Mouse (Mus musculus) limb, embryonic 13.5 days (tissue): ENCODE results near the gene Lrp11. TPM values are rescaled to one million over a fixed set of nuclear protein-coding genes. Genes with fewer than 3 reads are reported as not detected.
"Not testable (repeated sequence)": the region's sequence is repeated elsewhere in the genome, so short reads cannot be mapped to it uniquely, and the experiment has no call there.

Experiments
- ATAC-seq: fragments of 200-750 bp; cut with Nextera tagmentation; 2 replicates; pipeline ENCODE4 v1.8.0; 2017; ENCODE audit warnings: low read depth, moderate number of reproducible peaks, moderate TSS enrichment; ENCODE audit not compliant: low FRiP score
- H3K27ac ChIP-seq: fragments of 300-500 bp; sonication (generic); 2 replicates; pipeline ENCODE4 v1.5.1; 2015; ENCODE audit warnings: inconsistent platforms, mild to moderate bottlenecking, moderate library complexity
- H3K27me3 ChIP-seq: fragments of 300-500 bp; sonication (generic); 2 replicates; pipeline ENCODE4 v1.6.1; 2015; ENCODE audit warnings: mild to moderate bottlenecking, inconsistent platforms
- H3K36me3 ChIP-seq: fragments of 300-500 bp; sonication (generic); 2 replicates; pipeline ENCODE4 v1.6.1; 2015; ENCODE audit warnings: inconsistent platforms, mild to moderate bottlenecking, moderate library complexity
- H3K4me1 ChIP-seq: fragments of 300-500 bp; sonication (generic); 2 replicates; pipeline ENCODE4 v1.6.1; 2015; ENCODE audit warnings: inconsistent platforms
- H3K4me2 ChIP-seq: fragments of 300-500 bp; sonication (generic); replicated peaks from 2 replicates; pipeline ENCODE4 v1.6.1; 2015; ENCODE audit warnings: inconsistent platforms, mild to moderate bottlenecking, moderate library complexity
- H3K4me3 ChIP-seq: fragments of 300-500 bp; sonication (generic); 2 replicates; pipeline ENCODE4 v1.5.1; 2015; ENCODE audit warnings: moderate library complexity, mild to moderate bottlenecking, inconsistent platforms
- H3K9ac ChIP-seq: fragments of 300-500 bp; sonication (generic); 2 replicates; pipeline ENCODE4 v1.6.1; 2015; ENCODE audit warnings: mild to moderate bottlenecking, inconsistent platforms
- H3K9me3 ChIP-seq: fragments of 300-500 bp; sonication (generic); 2 replicates; pipeline ENCODE4 v1.6.1; 2016; ENCODE audit warnings: inconsistent platforms
- WGBS: fragments of 180-500 bp; shearing (Covaris S2); methylation state at CpG from one replicate; pipeline ENCODE4 v1.1.7; 2015; 5-methylcytosine and 5-hydroxymethylcytosine counted together
- polyA plus RNA-seq: library from polyadenylated mRNA; unstranded; fragments of >200 nt; fragmentation: Nextera tagmentation; extraction: Ambion mirVana; gene quantifications from 2 replicates; pipeline ENCODE4 v1.2.1, GENCODE M21; 2015

Gene Lrp11
- polyA plus RNA-seq, 1 experiment from 2014 or later, result 1.3 TPM

DNA sequence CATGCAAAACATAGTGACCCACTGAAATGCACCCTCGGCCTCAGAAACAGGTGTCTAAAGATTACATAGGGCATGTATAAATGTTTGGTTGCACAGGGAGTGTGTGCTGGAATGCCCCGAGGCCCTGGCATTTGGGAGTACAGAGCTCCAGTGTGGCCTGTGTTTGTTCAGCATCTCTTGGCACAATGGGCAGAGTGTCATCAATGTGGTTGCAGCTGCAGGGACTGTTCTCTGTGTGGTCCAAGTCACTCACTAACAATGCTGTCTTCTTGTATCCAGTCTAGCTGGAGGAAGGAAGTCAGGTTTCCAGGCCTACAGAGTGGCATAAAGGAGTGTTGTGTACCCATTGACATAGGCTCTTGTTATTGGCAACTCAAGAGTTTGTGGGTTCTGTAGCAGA lies 15.6 kb downstream of the Lrp11 start:
- Histone ChIP-seq H3K4me1 (no peaks in the 10 kb centered on the region), H3K36me3 (no peaks in the 10 kb centered on the region), H3K4me3 (no peak overlapping the region), H3K9me3 (no peaks in the 10 kb centered on the region), H3K4me2 (no peak overlapping the region), H3K9ac (no peak overlapping the region), H3K27me3 (no peaks in the 10 kb centered on the region), H3K27ac (no peak overlapping the region)
- 75% methylated on average over 2 of the region's 2 CpGs for WGBS
- ATAC-seq, result no peak

DNA sequence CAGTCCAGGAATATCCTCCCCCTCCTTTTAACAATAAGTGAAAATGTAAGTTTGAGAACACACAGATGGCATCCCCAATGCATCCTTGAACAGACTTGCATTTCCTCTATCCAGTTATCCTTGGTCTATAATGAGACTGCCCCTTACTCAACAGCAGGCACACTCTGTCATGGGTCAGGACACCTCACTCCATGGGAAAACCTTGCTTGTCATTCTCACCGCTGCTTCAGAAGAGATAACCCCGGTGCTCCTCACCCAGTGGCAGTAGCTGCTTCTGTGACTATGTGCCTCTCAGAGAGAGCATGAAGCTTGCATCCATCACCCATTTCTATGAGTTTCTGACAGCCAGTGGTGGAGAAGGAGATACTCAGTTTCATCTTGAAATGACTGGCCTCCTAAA lies 16.8 kb downstream of the Lrp11 start:
- Histone ChIP-seq H3K9me3 (no peaks in the 10 kb centered on the region), H3K27me3 (no peaks in the 10 kb centered on the region), H3K4me1 (no peaks in the 10 kb centered on the region), H3K27ac (no peak overlapping the region), H3K4me2 (no peak overlapping the region), H3K9ac (no peak overlapping the region), H3K4me3 (no peak overlapping the region), H3K36me3 (no peaks in the 10 kb centered on the region)
- 80% methylated on average over 2 of the region's 2 CpGs for WGBS
- no peak for ATAC-seq

DNA sequence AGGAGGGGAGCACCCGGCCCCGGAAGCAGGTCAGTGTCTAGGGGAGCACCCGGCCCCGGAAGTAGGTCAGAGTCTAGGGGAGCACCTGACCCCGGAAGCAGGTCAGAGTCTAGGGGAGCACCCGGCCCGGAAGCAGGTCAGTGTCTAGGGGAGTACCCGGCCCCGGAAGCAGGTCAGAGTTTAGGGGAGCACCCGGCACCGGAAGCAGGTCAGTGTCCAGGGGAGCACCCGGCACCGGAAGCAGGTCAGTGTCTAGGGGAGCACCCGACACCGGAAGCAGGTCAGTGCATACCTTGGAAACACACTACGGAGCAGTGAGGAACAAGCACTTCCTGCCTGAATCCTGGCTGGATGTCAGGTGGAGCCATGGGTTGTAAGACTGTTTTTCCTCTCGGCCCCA lies 19.0 kb downstream of the Lrp11 start:
- WGBS, result 90% methylated on average over 17 of the region's 17 CpGs
- no peak overlapping the region for H3K4me3 ChIP-seq
- H3K4me2 ChIP-seq, result no peak overlapping the region
- H3K4me1 ChIP-seq, result no peaks in the 10 kb centered on the region
- no peak overlapping the region for H3K9ac ChIP-seq
- no peaks in the 10 kb centered on the region for H3K9me3 ChIP-seq
- no peak for ATAC-seq
- no peaks in the 10 kb centered on the region for H3K27me3 ChIP-seq
- no peak overlapping the region for H3K27ac ChIP-seq
- no peaks in the 10 kb centered on the region for H3K36me3 ChIP-seq

DNA sequence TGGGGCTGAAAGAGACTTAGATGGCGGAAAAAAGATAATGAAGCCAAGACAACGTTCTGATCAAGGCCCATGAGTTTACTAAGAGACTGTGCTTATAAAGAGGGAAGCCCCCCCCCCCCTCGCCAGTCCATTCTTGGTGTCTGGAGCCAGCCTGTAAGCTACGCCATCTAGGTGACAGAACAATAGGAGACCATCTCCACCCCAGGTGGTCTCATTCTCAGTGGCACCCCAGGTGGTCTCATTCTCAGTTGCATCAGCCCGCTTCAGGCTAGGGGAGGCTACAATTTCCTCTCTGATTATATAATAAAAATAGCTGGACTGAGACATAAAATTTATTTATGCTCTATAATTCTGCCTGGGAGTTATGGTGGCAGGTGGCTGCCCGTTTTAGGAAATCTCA lies 22.0 kb downstream of the Lrp11 start:
- Histone ChIP-seq H3K27me3 (no peaks in the 10 kb centered on the region), H3K27ac (no peak overlapping the region), H3K4me1 (no peaks in the 10 kb centered on the region), H3K4me2 (no peak overlapping the region), H3K36me3 (no peaks in the 10 kb centered on the region), H3K9ac (no peak overlapping the region), H3K4me3 (no peak overlapping the region), H3K9me3 (peaks cover 5% of the 10 kb centered on the region)
- WGBS, result 66% methylated on average over 6 of the region's 6 CpGs
- no peak for ATAC-seq

DNA sequence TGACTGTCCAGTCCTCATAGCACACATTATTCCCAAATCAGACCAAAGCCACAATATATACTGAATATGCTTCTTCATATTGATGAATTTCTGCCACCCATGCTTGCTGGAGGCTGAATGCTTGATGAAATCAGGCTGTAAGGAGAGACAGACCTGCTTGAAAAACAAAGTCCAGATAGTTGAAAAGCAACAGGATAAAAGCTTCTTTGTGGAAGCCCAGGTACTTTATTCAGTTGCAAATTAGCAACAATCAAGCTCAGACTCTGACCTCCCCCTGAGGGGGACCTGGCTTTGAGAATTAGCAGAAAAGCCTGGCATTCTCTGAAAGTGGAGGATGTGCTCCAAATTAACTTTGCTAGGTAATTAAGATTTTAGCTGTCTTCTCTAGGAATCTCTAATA lies 22.6 kb downstream of the Lrp11 start:
- not testable (repeated sequence) for H3K27me3 ChIP-seq, H3K4me3 ChIP-seq, H3K36me3 ChIP-seq, H3K4me1 ChIP-seq, ATAC-seq, H3K4me2 ChIP-seq, H3K9me3 ChIP-seq, H3K9ac ChIP-seq, H3K27ac ChIP-seq

DNA sequence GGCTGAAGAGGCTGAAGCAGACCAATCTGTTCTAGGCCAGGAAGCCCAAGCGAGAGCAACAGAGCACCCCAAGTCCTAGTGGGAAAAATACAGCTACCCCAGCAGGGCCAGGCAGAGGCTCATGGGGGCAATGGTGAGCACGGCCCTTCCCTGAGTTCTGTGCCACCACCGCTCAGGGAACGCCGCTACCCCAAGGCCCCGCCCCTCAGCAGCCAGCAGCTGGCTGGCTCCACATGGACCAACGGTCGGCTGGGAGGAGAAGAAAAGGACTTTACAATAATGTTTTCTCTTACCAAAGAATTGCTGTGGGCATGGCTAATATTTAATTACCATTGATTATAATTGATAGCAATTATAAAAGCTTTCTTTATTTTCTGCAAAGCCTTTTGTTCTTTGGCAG lies 25.2 kb downstream of the Lrp11 start:
- WGBS, result 89% methylated on average over 8 of the region's 8 CpGs
- H3K36me3 ChIP-seq, result no peaks in the 10 kb centered on the region
- H3K4me3 ChIP-seq, result no peak overlapping the region
- H3K27ac ChIP-seq, result no peak overlapping the region
- H3K9ac ChIP-seq, result no peak overlapping the region
- no peak for ATAC-seq
- no peak overlapping the region for H3K4me2 ChIP-seq
- no peaks in the 10 kb centered on the region for H3K27me3 ChIP-seq
- peaks cover 5% of the 10 kb centered on the region for H3K9me3 ChIP-seq
- H3K4me1 ChIP-seq, result no peaks in the 10 kb centered on the region

DNA sequence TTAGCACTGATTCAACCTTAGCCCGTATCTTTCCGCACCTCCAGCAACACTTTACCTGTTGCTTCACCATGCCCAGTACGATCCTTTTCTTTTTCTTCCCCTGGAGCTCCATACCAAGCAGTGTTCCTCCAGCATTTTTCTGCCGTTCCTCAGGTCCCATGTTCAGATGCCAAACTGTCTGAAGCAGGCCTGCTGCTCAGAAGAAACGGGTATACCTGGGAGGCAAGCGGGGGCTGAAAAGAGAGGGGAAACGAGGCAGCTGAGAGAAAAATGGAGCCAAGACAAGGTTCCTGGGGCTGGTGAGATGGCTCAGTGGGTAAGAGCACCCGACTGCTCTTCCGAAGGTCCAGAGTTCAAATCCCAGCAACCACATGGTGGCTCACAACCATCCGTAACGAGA lies 27.5 kb downstream of the Lrp11 start:
- not testable (repeated sequence) for H3K27ac ChIP-seq, H3K9me3 ChIP-seq, H3K9ac ChIP-seq, ATAC-seq, H3K4me2 ChIP-seq, H3K4me3 ChIP-seq, H3K4me1 ChIP-seq, H3K27me3 ChIP-seq, H3K36me3 ChIP-seq
- WGBS, result 88% methylated on average over 10 of the region's 11 CpGs

DNA sequence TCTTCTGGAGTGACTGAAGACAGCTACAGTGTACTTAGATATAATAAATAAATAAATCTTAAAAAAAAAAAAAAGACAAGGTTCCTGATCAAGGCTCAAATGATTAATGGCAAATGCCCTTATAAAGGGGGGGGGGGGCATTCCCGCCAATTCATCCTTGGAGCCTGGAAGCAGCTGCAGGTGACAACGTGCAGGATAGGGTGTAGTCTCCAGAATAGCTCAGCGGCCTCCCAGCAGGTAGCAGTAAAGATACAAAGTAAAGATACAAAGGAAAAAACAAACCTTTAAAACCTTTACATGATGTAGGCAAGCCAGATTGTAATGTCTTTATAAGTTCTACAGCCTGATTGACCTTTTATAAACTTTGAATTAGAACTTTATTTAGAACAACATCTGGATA lies 28.0 kb downstream of the Lrp11 start:
- not testable (repeated sequence) for ATAC-seq, H3K36me3 ChIP-seq, H3K9me3 ChIP-seq, H3K4me3 ChIP-seq, H3K9ac ChIP-seq, H3K27ac ChIP-seq, H3K4me2 ChIP-seq, H3K27me3 ChIP-seq, H3K4me1 ChIP-seq
- WGBS, result 57% methylated on average over 3 of the region's 3 CpGs

DNA sequence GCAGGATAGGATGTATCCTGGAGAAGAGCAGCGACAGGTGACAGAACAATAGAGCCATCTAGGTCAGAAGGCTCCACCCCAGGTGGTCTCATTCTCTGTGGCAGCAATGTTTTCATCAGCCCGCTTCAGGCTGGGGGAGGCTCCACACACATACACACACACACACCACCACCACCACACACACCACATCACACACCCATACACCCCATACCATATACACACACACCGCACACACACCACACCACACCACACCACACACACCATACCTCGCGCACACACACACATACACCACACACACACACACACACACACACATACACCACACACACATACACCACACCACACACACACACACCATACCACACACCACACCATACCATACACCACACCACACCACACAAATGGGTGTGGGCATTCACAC lies 30.2 kb downstream of the Lrp11 start:
- WGBS, result 93% methylated on average over 2 of the region's 5 CpGs
- H3K4me2 ChIP-seq, result no peak overlapping the region
- H3K4me1 ChIP-seq, result no peaks in the 10 kb centered on the region
- no peaks in the 10 kb centered on the region for H3K27me3 ChIP-seq
- H3K27ac ChIP-seq, result no peak overlapping the region
- ATAC-seq, result no peak
- H3K9ac ChIP-seq, result no peak overlapping the region
- H3K9me3 ChIP-seq, result peaks cover 2% of the 10 kb centered on the region
- no peaks in the 10 kb centered on the region for H3K36me3 ChIP-seq
- H3K4me3 ChIP-seq, result no peak overlapping the region

DNA sequence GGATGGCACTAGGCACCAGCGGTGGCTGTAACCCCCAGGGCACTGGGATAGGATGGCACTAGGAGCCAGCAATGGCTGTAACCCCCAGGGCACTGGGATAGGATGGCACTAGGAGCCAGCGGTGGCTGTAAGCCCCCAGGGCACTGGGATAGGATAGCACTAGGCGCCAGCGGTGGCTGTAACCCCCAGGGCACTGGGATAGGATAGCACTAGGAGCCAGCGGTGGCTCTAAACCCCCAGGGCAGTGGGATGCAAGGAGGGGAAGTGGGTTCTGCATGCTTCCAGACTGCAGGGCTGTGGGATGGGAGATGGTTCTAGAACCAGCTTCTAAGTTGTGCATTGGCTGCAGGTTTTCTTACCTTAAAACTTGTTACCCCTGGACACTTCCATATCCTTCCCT lies 31.1 kb downstream of the Lrp11 start:
- Histone ChIP-seq H3K27me3 (no peaks in the 10 kb centered on the region), H3K27ac (no peak overlapping the region), H3K4me3 (no peak overlapping the region), H3K9ac (no peak overlapping the region), H3K4me1 (no peaks in the 10 kb centered on the region), H3K4me2 (no peak overlapping the region), H3K36me3 (no peaks in the 10 kb centered on the region), H3K9me3 (no peaks in the 10 kb centered on the region)
- WGBS, result 75% methylated on average over 5 of the region's 5 CpGs
- no peak for ATAC-seq

DNA sequence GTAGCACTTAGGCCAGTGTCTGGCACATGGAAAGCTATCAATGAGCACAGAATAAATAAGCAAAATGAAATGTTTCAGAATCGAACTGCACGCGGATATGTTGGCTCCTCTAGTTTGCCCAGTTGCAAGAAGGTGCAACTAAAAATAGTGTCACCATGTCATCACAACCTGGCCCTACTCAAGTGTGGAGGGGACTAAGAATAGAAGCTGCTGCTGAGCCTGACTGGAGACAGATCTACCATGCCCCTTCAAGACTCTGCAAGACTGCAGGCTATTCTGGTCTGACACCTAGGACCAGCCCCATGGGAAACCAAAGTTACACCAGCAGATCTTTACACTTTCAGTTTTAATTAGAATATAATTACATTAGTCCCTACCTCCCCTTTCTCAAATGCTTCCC lies 32.8 kb downstream of the Lrp11 start:
- H3K9ac ChIP-seq, result no peak overlapping the region
- H3K4me2 ChIP-seq, result no peak overlapping the region
- WGBS, result 91% methylated on average over 3 of the region's 3 CpGs
- H3K4me3 ChIP-seq, result no peak overlapping the region
- H3K36me3 ChIP-seq, result peaks cover 4% of the 10 kb centered on the region
- no peaks in the 10 kb centered on the region for H3K9me3 ChIP-seq
- ATAC-seq, result no peak
- H3K27ac ChIP-seq, result no peak overlapping the region
- no peaks in the 10 kb centered on the region for H3K27me3 ChIP-seq
- H3K4me1 ChIP-seq, result no peaks in the 10 kb centered on the region

DNA sequence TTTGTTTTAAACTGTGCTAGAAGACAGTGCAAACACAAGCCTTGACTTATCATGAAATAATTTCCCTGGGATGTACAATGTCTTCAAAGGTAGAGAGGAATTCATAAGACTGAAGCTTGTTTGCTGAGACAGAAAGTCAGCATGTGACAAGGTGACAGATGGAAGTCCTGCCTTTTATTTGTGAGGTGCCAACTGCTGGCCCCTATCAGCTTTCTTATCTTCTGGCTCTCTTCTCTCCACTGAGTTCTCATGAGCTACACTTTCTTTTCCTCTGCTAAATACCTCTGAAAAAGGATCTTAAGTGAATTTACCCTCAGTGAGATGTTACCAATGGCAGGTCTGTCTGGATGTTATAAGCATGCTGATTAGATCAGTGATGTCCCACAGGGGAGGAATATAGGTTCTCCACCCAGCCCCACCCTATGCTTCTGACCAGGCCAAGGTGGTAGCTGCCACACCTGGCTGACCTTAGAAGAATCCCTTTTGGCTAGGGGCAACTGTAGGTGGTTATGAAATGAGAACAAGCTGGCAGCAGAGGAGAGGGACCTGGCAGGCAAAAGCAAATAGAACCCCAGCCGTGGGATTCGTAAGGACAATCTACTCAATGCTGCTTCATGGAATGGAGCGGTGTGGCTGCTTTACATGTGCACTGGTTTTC lies 34.4 kb downstream of the Lrp11 start:
- no peaks in the 10 kb centered on the region for H3K9me3 ChIP-seq
- H3K9ac ChIP-seq, result no peak overlapping the region
- H3K4me3 ChIP-seq, result no peak overlapping the region
- peaks cover 11% of the 10 kb centered on the region for H3K36me3 ChIP-seq
- no peaks in the 10 kb centered on the region for H3K4me1 ChIP-seq
- no peak overlapping the region for H3K4me2 ChIP-seq
- 90% methylated on average over 3 of the region's 3 CpGs for WGBS
- H3K27me3 ChIP-seq, result no peaks in the 10 kb centered on the region
- no peak for ATAC-seq
- H3K27ac ChIP-seq, result no peak overlapping the region

DNA sequence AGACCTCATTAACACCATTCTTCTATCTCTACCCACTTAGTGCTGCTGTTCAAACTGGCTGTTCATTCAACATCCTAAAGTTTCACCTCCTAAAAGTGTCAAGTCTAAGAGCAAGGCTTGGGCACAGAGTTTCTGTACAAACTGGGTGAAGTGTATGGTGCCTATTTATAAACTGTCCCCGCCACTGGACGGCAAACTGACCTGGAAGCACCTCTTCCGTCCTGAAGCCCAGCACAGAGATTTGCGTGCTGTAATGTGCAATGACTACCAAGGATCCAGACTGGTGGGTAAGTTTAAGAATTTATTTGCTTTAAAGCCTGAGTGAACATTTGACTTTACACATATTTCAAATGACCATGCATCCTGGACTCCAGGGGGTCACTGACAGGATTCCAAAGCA lies 39.5 kb downstream of the Lrp11 start:
- no peak for ATAC-seq
- no peaks in the 10 kb centered on the region for H3K27me3 ChIP-seq
- no peak overlapping the region for H3K9ac ChIP-seq
- 91% methylated on average over 4 of the region's 4 CpGs for WGBS
- H3K4me3 ChIP-seq, result no peak overlapping the region
- no peaks in the 10 kb centered on the region for H3K9me3 ChIP-seq
- no peaks in the 10 kb centered on the region for H3K4me1 ChIP-seq
- H3K27ac ChIP-seq, result no peak overlapping the region
- no peak overlapping the region for H3K4me2 ChIP-seq
- H3K36me3 ChIP-seq, result peaks cover 45% of the 10 kb centered on the region
